Mouse (Mus musculus) liver, embryonic 15.5 days (tissue): ENCODE measurements around the gene Abca14. TPM values are rescaled to one million over a fixed set of nuclear protein-coding genes. Genes with fewer than 3 reads are reported as not detected.
"Not testable (repeated sequence)": the region's sequence is repeated elsewhere in the genome, so short reads cannot be mapped to it uniquely, and the experiment has no call there.

Experiments used
- ATAC-seq: fragments of 200-750 bp; cut with Nextera tagmentation; 2 replicates; pipeline ENCODE4 v1.8.0; 2017; ENCODE audit warnings: moderate number of reproducible peaks, mild to moderate bottlenecking, moderate library complexity; ENCODE audit not compliant: insufficient read depth
- H3K27ac ChIP-seq: fragments of 300-500 bp; sonication (generic); replicated peaks from 2 replicates; pipeline ENCODE4 v1.5.1; 2015; ENCODE audit warnings: mild to moderate bottlenecking, inconsistent platforms
- H3K27me3 ChIP-seq: fragments of 300-500 bp; sonication (generic); 2 replicates; pipeline ENCODE4 v1.6.1; 2015; ENCODE audit warnings: mild to moderate bottlenecking, inconsistent platforms
- H3K36me3 ChIP-seq: fragments of 300-500 bp; sonication (generic); replicated peaks from 2 replicates; pipeline ENCODE4 v1.6.1; 2015; ENCODE audit warnings: moderate library complexity, mild to moderate bottlenecking, inconsistent platforms
- H3K4me1 ChIP-seq: fragments of 300-500 bp; sonication (generic); replicated peaks from 2 replicates; pipeline ENCODE4 v1.6.1; 2015; ENCODE audit warnings: inconsistent platforms
- H3K4me2 ChIP-seq: fragments of 300-500 bp; sonication (generic); 2 replicates; pipeline ENCODE4 v1.6.1; 2015; ENCODE audit warnings: moderate library complexity, mild to moderate bottlenecking, inconsistent platforms
- H3K4me3 ChIP-seq: fragments of 300-500 bp; sonication (generic); replicated peaks from 2 replicates; pipeline ENCODE4 v1.5.1; 2015; ENCODE audit warnings: mild to moderate bottlenecking, inconsistent platforms
- H3K9ac ChIP-seq: fragments of 300-500 bp; sonication (generic); 2 replicates; pipeline ENCODE4 v1.6.1; 2015; ENCODE audit warnings: moderate library complexity, mild to moderate bottlenecking, inconsistent platforms
- H3K9me3 ChIP-seq: fragments of 300-500 bp; sonication (generic); replicated peaks from 2 replicates; pipeline ENCODE4 v1.6.1; 2016; ENCODE audit warnings: inconsistent platforms
- WGBS: fragments of 180-500 bp; shearing (Covaris S2); methylation state at CpG from one replicate; pipeline ENCODE4 v1.1.7; 2015; ENCODE audit warnings: mixed read lengths; ENCODE audit not compliant: insufficient replicate concordance; 5-methylcytosine and 5-hydroxymethylcytosine counted together
- polyA plus RNA-seq: library from polyadenylated mRNA; unstranded; fragments of >200 nt; fragmentation: Nextera tagmentation; extraction: Ambion mirVana; gene quantifications from 2 replicates; pipeline ENCODE4 v1.2.1, GENCODE M21; 2015

The Abca14 gene
- polyA plus RNA-seq, 1 experiment from 2014 or later: not detected

GRCm38 (mm10) chr7:120205989-120206388, 2.2 kb downstream of the Abca14 start:
- Histone ChIP-seq H3K4me3 (no peak overlapping the region), H3K27me3 (peaks cover 11% of the 10 kb centered on the region), H3K27ac (no peak overlapping the region), H3K36me3 (no peaks in the 10 kb centered on the region), H3K9ac (no peak overlapping the region), H3K9me3 (no peaks in the 10 kb centered on the region), H3K4me1 (no peaks in the 10 kb centered on the region), H3K4me2 (no peak overlapping the region)
- no peak for ATAC-seq
- WGBS: 27% methylated on average over 9 of the region's 9 CpGs

- Histone ChIP-seq H3K9me3 (no peaks in the 10 kb centered on the region), H3K27ac (no peak overlapping the region), H3K9ac (no peak overlapping the region), H3K4me3 (no peak overlapping the region), H3K36me3 (no peaks in the 10 kb centered on the region), H3K27me3 (no peaks in the 10 kb centered on the region), H3K4me2 (no peak overlapping the region), H3K4me1 (no peaks in the 10 kb centered on the region)
- no peak for ATAC-seq
These were observed 24.8 kb downstream of the Abca14 start for GRCm38 (mm10) chr7:120228541-120228940.

GRCm38 (mm10) chr7:120241092-120241491, 37.3 kb downstream of the Abca14 start:
- Histone ChIP-seq H3K4me2 (no peak overlapping the region), H3K4me1 (no peaks in the 10 kb centered on the region), H3K9ac (no peak overlapping the region), H3K4me3 (no peak overlapping the region), H3K27me3 (no peaks in the 10 kb centered on the region), H3K9me3 (no peaks in the 10 kb centered on the region), H3K36me3 (no peaks in the 10 kb centered on the region), H3K27ac (no peak overlapping the region)
- ATAC-seq: no peak

- no peak overlapping the region for H3K4me3 ChIP-seq
- WGBS: 55% methylated on average over 7 of the region's 7 CpGs
- H3K36me3 ChIP-seq: no peaks in the 10 kb centered on the region
- no peaks in the 10 kb centered on the region for H3K27me3 ChIP-seq
- no peaks in the 10 kb centered on the region for H3K9me3 ChIP-seq
- no peak overlapping the region for H3K27ac ChIP-seq
- no peak overlapping the region for H3K4me2 ChIP-seq
- no peak for ATAC-seq
- H3K4me1 ChIP-seq: no peaks in the 10 kb centered on the region
- H3K9ac ChIP-seq: no peak overlapping the region
These were observed 67.6 kb downstream of the Abca14 start for GRCm38 (mm10) chr7:120271135-120271991.

- Histone ChIP-seq H3K27ac (no peak overlapping the region), H3K4me1 (no peaks in the 10 kb centered on the region), H3K27me3 (no peaks in the 10 kb centered on the region), H3K9me3 (no peaks in the 10 kb centered on the region), H3K36me3 (no peaks in the 10 kb centered on the region), H3K4me3 (no peak overlapping the region), H3K9ac (no peak overlapping the region), H3K4me2 (no peak overlapping the region)
- ATAC-seq: no peak
- WGBS: 66% methylated on average over 7 of the region's 7 CpGs
These were observed 68.3 kb downstream of the Abca14 start for GRCm38 (mm10) chr7:120272110-120272509.

GRCm38 (mm10) chr7:120285286-120285685, 81.5 kb downstream of the Abca14 start:
- WGBS: 47% methylated on average over 3 of the region's 3 CpGs
- Histone ChIP-seq H3K4me2 (no peak overlapping the region), H3K27ac (no peak overlapping the region), H3K4me3 (no peak overlapping the region), H3K27me3 (no peaks in the 10 kb centered on the region), H3K9ac (no peak overlapping the region), H3K9me3 (no peaks in the 10 kb centered on the region), H3K36me3 (no peaks in the 10 kb centered on the region), H3K4me1 (no peaks in the 10 kb centered on the region)
- no peak for ATAC-seq

- Histone ChIP-seq H3K9ac (no peak overlapping the region), H3K36me3 (no peaks in the 10 kb centered on the region), H3K27me3 (no peaks in the 10 kb centered on the region), H3K9me3 (no peaks in the 10 kb centered on the region), H3K27ac (no peak overlapping the region), H3K4me1 (no peaks in the 10 kb centered on the region), H3K4me3 (no peak overlapping the region), H3K4me2 (no peak overlapping the region)
- ATAC-seq: no peak
- 43% methylated on average over 1 of the region's 1 CpGs for WGBS
These were observed 112.3 kb downstream of the Abca14 start for GRCm38 (mm10) chr7:120316086-120316485.

- Histone ChIP-seq H3K4me2 (no peak overlapping the region), H3K27me3 (no peaks in the 10 kb centered on the region), H3K9ac (no peak overlapping the region), H3K4me1 (no peaks in the 10 kb centered on the region), H3K27ac (no peak overlapping the region), H3K36me3 (no peaks in the 10 kb centered on the region), H3K4me3 (no peak overlapping the region), H3K9me3 (no peaks in the 10 kb centered on the region)
- WGBS: 25% methylated on average over 4 of the region's 4 CpGs
- no peak for ATAC-seq
These were observed 119.2 kb downstream of the Abca14 start for GRCm38 (mm10) chr7:120322963-120323362.

- not testable (repeated sequence) for ATAC-seq, H3K27ac ChIP-seq, H3K4me1 ChIP-seq, H3K9ac ChIP-seq, H3K9me3 ChIP-seq, H3K27me3 ChIP-seq, H3K4me3 ChIP-seq, H3K36me3 ChIP-seq, H3K4me2 ChIP-seq
- WGBS: 44% methylated on average over 2 of the region's 2 CpGs
These were observed 122.2 kb downstream of the Abca14 start for GRCm38 (mm10) chr7:120325911-120326310.

GRCm38 (mm10) chr7:120327220-120328073, 123.7 kb downstream of the Abca14 start:
- WGBS: 21% methylated on average over 22 of the region's 22 CpGs
- Histone ChIP-seq H3K36me3 (no peaks in the 10 kb centered on the region), H3K4me3 (no peak overlapping the region; the same call in 1 of the 2 replicates), H3K9ac (no peak overlapping the region), H3K27ac (no peak overlapping the region), H3K9me3 (no peaks in the 10 kb centered on the region), H3K27me3 (no peaks in the 10 kb centered on the region), H3K4me1 (no peaks in the 10 kb centered on the region), H3K4me2 (peak overlapping the region; percentile 30; the same call in 1 of the 2 replicates)
- ATAC-seq: no peak

- no peak within 1 kb of the TSS for H3K27ac ChIP-seq
- ATAC-seq: no peak
These were observed 124.5 kb downstream of the Abca14 start, which contains the start of gene Abca15 for GRCm38 (mm10) chr7:120328087-120328793. Abca15 (plus strand) TSS chr7:120328670.

More at GRCm38 (mm10) chr7:120328087-120328793, 124.5 kb downstream of the Abca14 start, which contains the start of gene Abca15:
- Histone ChIP-seq H3K9ac (no peak within 1 kb of the TSS), H3K9me3 (no peaks in the 10 kb centered on the region), H3K36me3 (no peaks in the 10 kb centered on the region), H3K4me1 (no peaks in the 10 kb centered on the region), H3K27me3 (no peaks in the 10 kb centered on the region), H3K4me2 (peak within 1 kb of the TSS; percentile 30; the same call in 1 of the 2 replicates), H3K4me3 (no peak within 1 kb of the TSS; the same call in 1 of the 2 replicates)
- 71% methylated on average over 22 of the region's 22 CpGs for WGBS
